Mouse (Mus musculus) forebrain, embryonic 13.5 days (tissue): ENCODE results near the gene Spty2d1. TPM values are rescaled to one million over a fixed set of nuclear protein-coding genes. Genes with fewer than 3 reads are reported as not detected.
"Not testable (repeated sequence)": the region's sequence is repeated elsewhere in the genome, so short reads cannot be mapped to it uniquely, and the experiment has no call there.

ENCODE experiments used
- ATAC-seq: fragments of 200-750 bp; cut with Nextera tagmentation; 2 replicates; pipeline ENCODE4 v1.8.0; 2017
- H3K27ac ChIP-seq: fragments of 300-500 bp; sonication (generic); 2 replicates; pipeline ENCODE4 v1.5.1; 2015; ENCODE audit warnings: inconsistent platforms, mild to moderate bottlenecking, moderate library complexity
- H3K27me3 ChIP-seq: fragments of 300-500 bp; sonication (generic); 2 replicates; pipeline ENCODE4 v1.6.1; 2015; ENCODE audit warnings: mild to moderate bottlenecking, inconsistent platforms
- H3K36me3 ChIP-seq: fragments of 300-500 bp; sonication (generic); 2 replicates; pipeline ENCODE4 v1.6.1; 2015; ENCODE audit warnings: mild to moderate bottlenecking, inconsistent platforms; ENCODE audit not compliant: poor library complexity, severe bottlenecking
- H3K4me1 ChIP-seq: fragments of 300-500 bp; sonication (generic); 2 replicates; pipeline ENCODE4 v1.6.1; 2015; ENCODE audit warnings: inconsistent platforms
- H3K4me2 ChIP-seq: fragments of 300-500 bp; sonication (generic); 2 replicates; pipeline ENCODE4 v1.6.1; 2015; ENCODE audit warnings: inconsistent platforms, mild to moderate bottlenecking, moderate library complexity
- H3K4me3 ChIP-seq: fragments of 300-500 bp; sonication (generic); 2 replicates; pipeline ENCODE4 v1.5.1; 2015; ENCODE audit warnings: mild to moderate bottlenecking, inconsistent platforms
- H3K9ac ChIP-seq: fragments of 300-500 bp; sonication (generic); 2 replicates; pipeline ENCODE4 v1.6.1; 2015; ENCODE audit warnings: mild to moderate bottlenecking, inconsistent platforms
- H3K9me3 ChIP-seq: fragments of 300-500 bp; sonication (generic); replicated peaks from 2 replicates; pipeline ENCODE4 v1.6.1; 2016; ENCODE audit warnings: inconsistent platforms
- WGBS: fragments of 180-500 bp; shearing (Covaris S2); methylation state at CpG from one replicate; pipeline ENCODE4 v1.1.7; 2015; 5-methylcytosine and 5-hydroxymethylcytosine counted together
- polyA plus RNA-seq: library from polyadenylated mRNA; unstranded; fragments of >200 nt; fragmentation: Nextera tagmentation; extraction: Ambion mirVana; gene quantifications from 2 replicates; pipeline ENCODE4 v1.2.1, GENCODE M21; 2015

The Spty2d1 gene
- polyA plus RNA-seq, 1 experiment from 2014 or later, result 12.0 TPM

- Histone ChIP-seq H3K27ac (no peak overlapping the region), H3K4me3 (no peak overlapping the region)
Measured at GRCm38 (mm10) chr7:47041706-47042105, 33.5 kb upstream of the Spty2d1 start.

GRCm38 (mm10) chr7:47035426-47035825 is 27.2 kb upstream of the Spty2d1 start:
- no peak overlapping the region for H3K4me2 ChIP-seq
- H3K36me3 ChIP-seq, result no peaks in the 10 kb centered on the region
- no peak for ATAC-seq
- no peak overlapping the region for H3K9ac ChIP-seq
- WGBS, result 81% methylated on average over 8 of the region's 8 CpGs
- H3K4me1 ChIP-seq, result peaks cover 8% of the 10 kb centered on the region; the same call in 1 of the 2 replicates
- no peaks in the 10 kb centered on the region for H3K9me3 ChIP-seq
- no peaks in the 10 kb centered on the region for H3K27me3 ChIP-seq
- H3K27ac ChIP-seq, result no peak overlapping the region
- no peak overlapping the region for H3K4me3 ChIP-seq

More at GRCm38 (mm10) chr7:47041706-47042105, 33.5 kb upstream of the Spty2d1 start:
- H3K36me3 ChIP-seq, result no peaks in the 10 kb centered on the region
- 96% methylated on average over 3 of the region's 3 CpGs for WGBS
- H3K9me3 ChIP-seq, result no peaks in the 10 kb centered on the region
- no peak overlapping the region for H3K9ac ChIP-seq
- no peaks in the 10 kb centered on the region for H3K4me1 ChIP-seq
- no peak for ATAC-seq
- H3K27me3 ChIP-seq, result no peaks in the 10 kb centered on the region
- no peak overlapping the region for H3K4me2 ChIP-seq

- no peak overlapping the region for H3K4me2 ChIP-seq
- WGBS, result 90% methylated on average over 4 of the region's 4 CpGs
- H3K9ac ChIP-seq, result no peak overlapping the region
- no peaks in the 10 kb centered on the region for H3K27me3 ChIP-seq
- H3K4me1 ChIP-seq, result peaks cover 9% of the 10 kb centered on the region; the same call in 1 of the 2 replicates
- H3K4me3 ChIP-seq, result no peak overlapping the region
- ATAC-seq, result no peak
- H3K9me3 ChIP-seq, result no peaks in the 10 kb centered on the region
- no peaks in the 10 kb centered on the region for H3K36me3 ChIP-seq
- no peak overlapping the region for H3K27ac ChIP-seq
Measured at GRCm38 (mm10) chr7:47034785-47035384, 26.7 kb upstream of the Spty2d1 start.

GRCm38 (mm10) chr7:47031371-47031770 is 23.2 kb upstream of the Spty2d1 start:
- H3K4me3 ChIP-seq, result no peak overlapping the region
- H3K36me3 ChIP-seq, result no peaks in the 10 kb centered on the region
- H3K4me2 ChIP-seq, result no peak overlapping the region
- H3K27ac ChIP-seq, result no peak overlapping the region
- H3K4me1 ChIP-seq, result peaks cover 9% of the 10 kb centered on the region; the same call in 1 of the 2 replicates
- no peak overlapping the region for H3K9ac ChIP-seq
- H3K9me3 ChIP-seq, result no peaks in the 10 kb centered on the region
- no peaks in the 10 kb centered on the region for H3K27me3 ChIP-seq
- WGBS, result 71% methylated on average over 4 of the region's 4 CpGs
- ATAC-seq, result no peak

- Histone ChIP-seq H3K4me3 (no peak overlapping the region), H3K9me3 (no peaks in the 10 kb centered on the region), H3K4me2 (no peak overlapping the region), H3K27ac (no peak overlapping the region; the same call in 1 of the 2 replicates), H3K27me3 (no peaks in the 10 kb centered on the region), H3K36me3 (no peaks in the 10 kb centered on the region), H3K4me1 (peaks cover 9% of the 10 kb centered on the region; the same call in 1 of the 2 replicates), H3K9ac (no peak overlapping the region)
- no peak for ATAC-seq
- 65% methylated on average over 9 of the region's 9 CpGs for WGBS
Measured at GRCm38 (mm10) chr7:47030517-47031193, 22.4 kb upstream of the Spty2d1 start.

GRCm38 (mm10) chr7:47027520-47027919 is 19.3 kb upstream of the Spty2d1 start:
- no peak overlapping the region for H3K4me2 ChIP-seq

GRCm38 (mm10) chr7:47026899-47027298 is 18.7 kb upstream of the Spty2d1 start:
- not testable (repeated sequence) for H3K4me1 ChIP-seq, ATAC-seq

More at GRCm38 (mm10) chr7:47027520-47027919, 19.3 kb upstream of the Spty2d1 start:
- H3K27me3 ChIP-seq, result 0 out of 2 replicates have a peak, but pooled peaks cover 4% of the 10 kb centered on the region
- no peak overlapping the region for H3K4me3 ChIP-seq
- H3K36me3 ChIP-seq, result no peaks in the 10 kb centered on the region
- H3K9ac ChIP-seq, result no peak overlapping the region
- WGBS, result 81% methylated on average over 1 of the region's 1 CpGs
- peaks cover 9% of the 10 kb centered on the region; the same call in 1 of the 2 replicates for H3K4me1 ChIP-seq
- ATAC-seq, result no peak
- no peak overlapping the region for H3K27ac ChIP-seq
- no peaks in the 10 kb centered on the region for H3K9me3 ChIP-seq

GRCm38 (mm10) chr7:47025429-47025828 is 17.2 kb upstream of the Spty2d1 start:
- peaks cover 2% of the 10 kb centered on the region; the same call in 1 of the 2 replicates for H3K4me1 ChIP-seq
- no peak overlapping the region for H3K27ac ChIP-seq
- no peaks in the 10 kb centered on the region for H3K9me3 ChIP-seq
- H3K27me3 ChIP-seq, result 0 out of 2 replicates have a peak, but pooled peaks cover 4% of the 10 kb centered on the region
- 0 out of 2 replicates have a peak, but pooled peaks have one; percentile 24 for ATAC-seq
- H3K4me2 ChIP-seq, result no peak overlapping the region
- no peak overlapping the region for H3K4me3 ChIP-seq
- 65% methylated on average over 9 of the region's 9 CpGs for WGBS
- no peak overlapping the region for H3K9ac ChIP-seq
- no peaks in the 10 kb centered on the region for H3K36me3 ChIP-seq

More at GRCm38 (mm10) chr7:47026899-47027298, 18.7 kb upstream of the Spty2d1 start:
- H3K4me3 ChIP-seq, H3K36me3 ChIP-seq, H3K9ac ChIP-seq, H3K9me3 ChIP-seq, H3K27ac ChIP-seq, H3K27me3 ChIP-seq, H3K4me2 ChIP-seq: not testable (repeated sequence)
- WGBS, result 81% methylated on average over 3 of the region's 3 CpGs

GRCm38 (mm10) chr7:47024454-47024853 is 16.2 kb upstream of the Spty2d1 start:
- WGBS, result 95% methylated on average over 7 of the region's 7 CpGs
- Histone ChIP-seq H3K4me2 (no peak overlapping the region), H3K4me1 (peaks cover 4% of the 10 kb centered on the region; the same call in 1 of the 2 replicates), H3K27ac (no peak overlapping the region), H3K4me3 (no peak overlapping the region), H3K9ac (no peak overlapping the region), H3K36me3 (no peaks in the 10 kb centered on the region), H3K27me3 (0 out of 2 replicates have a peak, but pooled peaks cover 4% of the 10 kb centered on the region), H3K9me3 (no peaks in the 10 kb centered on the region)
- ATAC-seq, result no peak

GRCm38 (mm10) chr7:47023530-47023929 is 15.3 kb upstream of the Spty2d1 start:
- ATAC-seq, result peak; percentile 65; the same call in 1 of the 2 replicates
- 13% methylated on average over 6 of the region's 6 CpGs for WGBS
- H3K9ac ChIP-seq, result no peak overlapping the region

GRCm38 (mm10) chr7:47022482-47022881 is 14.3 kb upstream of the Spty2d1 start:
- Histone ChIP-seq H3K4me2 (no peak overlapping the region), H3K27me3 (0 out of 2 replicates have a peak, but pooled peaks cover 4% of the 10 kb centered on the region), H3K9ac (no peak overlapping the region), H3K9me3 (no peaks in the 10 kb centered on the region), H3K36me3 (no peaks in the 10 kb centered on the region), H3K4me1 (peaks cover 4% of the 10 kb centered on the region; the same call in 1 of the 2 replicates), H3K4me3 (no peak overlapping the region), H3K27ac (no peak overlapping the region)
- WGBS, result 74% methylated on average over 7 of the region's 8 CpGs
- no peak for ATAC-seq

More at GRCm38 (mm10) chr7:47023530-47023929, 15.3 kb upstream of the Spty2d1 start:
- Histone ChIP-seq H3K27ac (no peak overlapping the region), H3K27me3 (0 out of 2 replicates have a peak, but pooled peaks cover 4% of the 10 kb centered on the region), H3K4me2 (no peak overlapping the region), H3K4me3 (no peak overlapping the region), H3K4me1 (peaks cover 4% of the 10 kb centered on the region; the same call in 1 of the 2 replicates), H3K9me3 (no peaks in the 10 kb centered on the region), H3K36me3 (no peaks in the 10 kb centered on the region)

GRCm38 (mm10) chr7:47020956-47021355 is 12.7 kb upstream of the Spty2d1 start:
- ATAC-seq, result no peak
- Histone ChIP-seq H3K27ac (no peak overlapping the region), H3K9ac (no peak overlapping the region), H3K4me3 (no peak overlapping the region), H3K27me3 (0 out of 2 replicates have a peak, but pooled peaks cover 4% of the 10 kb centered on the region), H3K36me3 (no peaks in the 10 kb centered on the region), H3K4me2 (no peak overlapping the region), H3K4me1 (peaks cover 4% of the 10 kb centered on the region; the same call in 1 of the 2 replicates), H3K9me3 (no peaks in the 10 kb centered on the region)
- WGBS, result 16% methylated on average over 8 of the region's 8 CpGs
